Mouse (Mus musculus): ENCODE results near the gene H1foo.

H1foo gene

GRCm38 (mm10) chr6:115944638-115945037 lies at the start of gene H1foo:
Gene H1foo (plus strand): TSS chr6:115944938.
- no peak for DNase-seq (ENCODE audit: low read depth)

GRCm38 (mm10) chr6:115896346-115896745 lies 48.4 kb upstream of the H1foo start:
- DNase-seq (ENCODE audit: low read depth): no peak

DNA sequence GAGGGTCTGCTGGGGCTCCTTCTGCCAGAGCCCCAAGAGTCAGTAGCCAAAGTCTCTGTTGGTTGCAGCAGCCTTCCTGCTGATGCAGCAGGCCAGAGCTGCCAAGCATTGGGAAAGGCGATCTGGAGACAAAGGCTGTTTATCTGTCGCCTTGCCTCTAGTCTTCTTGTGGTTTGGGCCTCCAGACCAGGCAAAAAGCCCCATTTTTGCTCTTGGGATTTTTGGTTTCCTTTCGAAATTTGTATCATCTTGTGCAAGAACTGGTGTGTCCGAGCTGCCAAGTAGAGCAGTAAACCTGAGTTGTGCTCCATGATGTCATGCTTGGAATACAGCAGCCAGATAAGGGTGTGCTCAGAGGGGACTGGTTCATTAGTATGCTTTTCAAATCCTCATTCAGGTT lies 47.6 kb upstream of the H1foo start:
- no peak for DNase-seq (ENCODE audit: low read depth)

- DNase-seq (ENCODE audit: low read depth): no peak
These were observed 46.7 kb upstream of the H1foo start for GRCm38 (mm10) chr6:115897926-115898520.

GRCm38 (mm10) chr6:115901062-115901461 lies 43.7 kb upstream of the H1foo start:
- DNase-seq (ENCODE audit: low read depth): no peak

GRCm38 (mm10) chr6:115901489-115901931 lies 43.2 kb upstream of the H1foo start:
- no peak for DNase-seq (ENCODE audit: low read depth)

DNA sequence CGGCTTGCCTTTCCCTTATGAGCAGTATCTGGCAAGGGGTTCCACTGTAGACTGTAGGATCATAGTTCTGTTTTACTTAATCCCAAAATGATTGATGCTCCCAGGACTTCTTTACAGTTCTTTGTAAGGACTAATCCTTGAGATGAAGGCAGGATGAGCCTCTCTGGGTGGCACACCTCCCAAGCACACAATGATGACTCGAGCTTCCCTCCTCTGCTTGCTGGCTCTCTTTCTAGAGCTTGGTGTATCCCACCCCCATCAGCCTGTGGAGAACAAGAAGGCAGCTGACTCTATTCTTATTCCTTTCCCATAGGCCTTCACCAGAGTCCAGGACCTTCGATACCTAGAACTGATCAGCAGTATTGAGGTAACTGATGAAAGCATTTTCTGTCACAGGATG lies 42.2 kb upstream of the H1foo start:
- no peak for DNase-seq (ENCODE audit: low read depth)

- no peak for DNase-seq (ENCODE audit: low read depth)
These were observed 39.2 kb upstream of the H1foo start for GRCm38 (mm10) chr6:115905568-115905967.

DNA sequence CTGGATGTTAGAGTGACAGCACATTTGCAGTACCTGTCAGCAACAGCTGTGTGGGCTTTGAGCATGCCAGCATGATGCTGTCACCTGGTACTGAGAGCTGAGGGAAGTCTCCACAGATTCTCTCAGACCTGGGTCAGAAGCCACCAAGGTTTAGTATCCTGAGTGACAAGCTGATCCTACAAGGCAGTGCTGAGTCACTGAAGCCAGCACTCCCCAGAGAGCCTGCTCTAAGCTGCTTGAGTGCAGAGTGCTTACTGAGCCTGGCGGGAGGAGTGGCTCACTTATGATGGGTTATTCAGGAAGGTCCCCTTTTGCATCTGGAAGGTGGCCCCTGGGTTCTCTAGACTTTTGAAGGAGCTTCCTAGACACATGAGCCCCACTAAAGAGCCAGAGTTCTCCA lies 38.3 kb upstream of the H1foo start:
- no peak for DNase-seq (ENCODE audit: low read depth)

- no peak for DNase-seq (ENCODE audit: low read depth)
These were observed 37.9 kb upstream of the H1foo start for GRCm38 (mm10) chr6:115906871-115907270.

GRCm38 (mm10) chr6:115908421-115908982 lies 36.2 kb upstream of the H1foo start:
- no peak for DNase-seq (ENCODE audit: low read depth)

DNA sequence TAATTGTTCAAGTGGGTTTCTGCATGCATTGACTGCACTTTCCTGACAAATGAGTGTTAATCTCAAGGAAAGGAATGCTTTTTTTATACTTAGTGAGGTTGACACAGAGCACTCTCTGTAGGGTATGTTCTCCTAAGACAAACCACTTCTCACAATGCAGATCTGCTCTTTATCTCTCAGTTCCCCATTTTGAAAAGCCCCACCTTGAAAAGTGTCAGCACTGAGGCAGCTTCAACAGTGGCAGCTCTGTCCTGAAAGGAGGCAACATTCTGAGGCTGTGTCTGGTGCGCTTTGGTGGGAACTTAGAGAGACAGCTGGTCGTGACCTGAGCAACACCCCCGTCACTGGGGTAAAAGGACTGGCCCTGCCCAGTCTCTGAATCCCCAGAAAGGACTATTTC lies 35.7 kb upstream of the H1foo start:
- DNase-seq (ENCODE audit: low read depth): no peak

GRCm38 (mm10) chr6:115909940-115910339 lies 34.8 kb upstream of the H1foo start:
- DNase-seq (ENCODE audit: low read depth): no peak

DNA sequence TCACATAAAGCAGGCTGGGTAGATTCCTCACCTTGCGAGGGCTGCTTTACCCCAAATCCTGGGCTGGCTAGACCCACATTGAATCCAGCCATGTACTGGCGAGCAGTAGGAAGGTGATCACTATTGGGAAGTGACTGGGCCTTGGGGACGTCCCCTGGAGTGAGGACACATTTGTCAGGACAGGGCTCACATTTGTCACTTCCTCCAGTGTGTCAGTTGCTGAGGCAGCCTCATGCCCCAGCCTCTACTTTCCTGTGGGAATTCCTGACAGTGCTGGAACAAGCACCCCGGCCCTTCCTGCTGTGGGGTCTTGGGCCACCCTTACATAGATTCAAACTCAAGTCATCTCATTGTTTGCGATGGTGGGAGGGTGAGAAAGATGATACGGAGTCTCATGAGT lies 33.0 kb upstream of the H1foo start:
- no peak for DNase-seq (ENCODE audit: low read depth)

GRCm38 (mm10) chr6:115913482-115913881 lies 31.3 kb upstream of the H1foo start:
- no peak for DNase-seq (ENCODE audit: low read depth)

DNA sequence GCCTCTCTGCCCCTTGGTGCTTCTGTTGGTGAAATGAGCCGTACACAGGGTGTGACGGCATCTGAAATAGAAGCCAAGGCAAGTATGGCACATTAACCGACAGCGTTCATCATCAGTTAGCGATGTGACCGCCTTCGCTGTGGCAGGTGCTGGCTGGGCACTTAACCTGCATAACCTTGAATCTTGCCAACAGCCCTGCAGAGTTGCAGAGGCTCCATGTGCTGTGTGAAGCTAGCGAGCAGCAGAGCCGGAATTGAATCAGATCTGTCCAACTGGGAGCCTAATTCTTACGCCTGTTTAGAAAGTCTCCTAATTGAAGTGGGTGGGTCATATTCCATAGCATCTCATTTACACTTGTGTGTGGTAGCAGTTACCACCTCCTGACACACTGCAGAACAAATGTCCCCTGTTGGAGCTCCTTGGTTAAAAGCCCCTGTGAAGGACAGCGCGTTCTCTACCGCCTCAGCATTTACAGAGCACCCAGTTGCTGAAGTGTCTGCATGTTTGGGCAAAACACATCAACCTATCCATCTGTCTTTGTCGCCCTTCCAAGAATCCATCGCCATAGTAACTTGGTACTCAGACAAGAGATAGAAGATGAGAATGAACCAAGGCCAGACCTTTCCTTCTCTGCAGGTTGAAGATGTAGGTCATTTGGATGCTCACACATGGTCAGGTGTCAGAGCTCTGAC lies 30.1 kb upstream of the H1foo start:
- no peak for DNase-seq (ENCODE audit: low read depth)

- DNase-seq (ENCODE audit: low read depth): no peak
These were observed 28.9 kb upstream of the H1foo start for GRCm38 (mm10) chr6:115915601-115916445.

GRCm38 (mm10) chr6:115916611-115917010 lies 28.1 kb upstream of the H1foo start:
- no peak for DNase-seq (ENCODE audit: low read depth)

DNA sequence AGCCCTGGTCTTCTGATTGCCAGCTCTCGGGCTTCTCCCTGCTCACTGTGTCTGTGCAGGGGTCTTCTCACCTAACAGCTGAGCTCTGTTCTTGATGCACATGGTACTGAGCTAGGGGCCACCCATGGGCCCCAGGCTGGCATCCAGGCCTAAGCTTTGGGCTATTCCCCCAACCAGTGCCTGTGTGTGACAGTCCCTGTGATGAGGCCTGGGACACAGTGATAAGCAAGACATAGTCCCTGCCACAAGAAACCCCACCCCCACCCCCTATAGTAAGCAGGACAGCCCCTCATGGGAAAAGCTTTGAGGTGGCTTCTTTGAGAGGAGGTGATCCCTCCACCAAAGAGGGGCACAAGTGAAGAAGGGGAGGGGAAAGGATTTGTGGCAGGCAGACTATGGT lies 26.1 kb upstream of the H1foo start:
- no peak for DNase-seq (ENCODE audit: low read depth)

DNA sequence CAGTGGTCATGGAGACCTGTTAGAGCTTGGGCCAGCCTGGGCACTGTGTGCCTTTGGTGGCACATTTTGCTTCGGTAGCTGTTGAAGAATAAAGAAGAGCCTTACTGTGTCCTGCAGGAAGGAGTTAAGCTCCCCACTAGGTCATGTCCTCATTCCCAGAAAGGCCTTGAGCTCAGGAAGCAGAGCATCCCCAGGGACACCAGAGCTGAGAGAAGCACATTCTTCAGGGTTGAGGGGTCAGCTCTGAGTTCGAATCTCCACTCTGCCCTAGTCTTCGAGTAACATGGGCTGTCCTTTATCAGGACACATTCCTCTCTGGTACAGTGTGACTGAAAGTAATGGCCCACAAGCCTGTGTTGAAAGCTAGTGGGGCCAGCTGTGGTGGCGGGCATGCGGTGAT lies 24.9 kb upstream of the H1foo start:
- no peak for DNase-seq (ENCODE audit: low read depth)

DNA sequence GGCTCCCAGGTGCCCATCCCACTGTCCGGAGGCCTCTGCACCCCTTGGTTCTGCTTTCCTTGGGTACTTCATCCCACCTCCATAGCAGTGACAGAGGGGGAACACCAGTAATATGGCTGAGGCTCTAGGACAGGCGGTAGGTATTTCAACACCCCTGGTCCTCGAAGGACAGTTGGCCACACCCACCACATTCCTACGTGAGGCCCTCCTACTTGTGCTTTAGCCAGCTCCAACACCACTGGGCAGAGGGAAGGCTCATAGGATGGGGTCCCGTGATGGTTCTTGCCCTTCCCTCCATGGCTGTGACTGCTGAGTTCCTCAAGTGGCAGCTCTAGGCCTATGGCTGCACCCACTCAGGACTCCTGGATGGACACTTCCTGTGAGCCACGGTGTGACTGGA lies 19.9 kb upstream of the H1foo start:
- no peak for DNase-seq (ENCODE audit: low read depth)

DNA sequence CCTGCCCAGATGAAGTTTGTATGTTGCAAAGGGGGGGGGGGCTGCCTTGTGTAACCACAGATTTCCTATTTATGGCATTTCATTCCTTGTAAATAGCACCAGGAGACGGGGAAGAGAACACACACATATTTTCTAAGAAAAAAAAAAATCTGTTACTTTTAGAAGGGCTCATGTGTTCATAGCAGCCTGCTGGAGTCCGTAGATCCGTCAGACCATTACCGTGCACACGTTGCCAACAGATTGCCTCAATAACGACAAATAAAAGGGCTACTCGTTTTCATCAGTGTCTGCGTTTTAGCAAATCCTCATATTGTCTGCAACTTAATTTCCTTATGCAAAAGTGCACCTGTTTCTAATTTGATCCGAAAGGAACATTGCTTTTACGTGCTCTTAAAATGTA lies 18.3 kb upstream of the H1foo start:
- no peak for DNase-seq (ENCODE audit: low read depth)

Data from c-Kit-positive CD71-positive TER-119-negative erythroid progenitor cells, embryonic 14.5 days (primary cell).